ENCODE assay signal across 8 mouse cellular contexts in genomic region chr15:12490527-12490926, GRCm38 (mm10).
A peak's percentile ranks its signal among the peaks of the same experiment; 100 is the strongest.
DNase-seq lines count a peak whose midpoint lies in the region; ATAC-seq lines count a peak whose summit lies in the region.

No protein-coding gene starts in this region.

- peaks cover 21% of the 10 kb centered on the region for H3K4me1 ChIP-seq in embryonic facial prominence, embryonic 10.5 days
- peaks cover 18% of the 10 kb centered on the region for H3K4me1 ChIP-seq in heart, embryonic 16.5 days (ENCODE audit: control insufficient read depth, insufficient read depth, low read length)
- peaks cover 11% of the 10 kb centered on the region for H3K4me1 ChIP-seq in midbrain, embryonic 15.5 days

- ATAC-seq in heart, embryonic 16.5 days (replicated peaks; ENCODE audit: extremely low read depth, insufficient read depth, low FRiP score): peak; percentile 38; the same call in 1 of the 2 replicates
- 0 out of 2 replicates have a peak, but pooled peaks have one; percentile 30 for ATAC-seq in midbrain, embryonic 15.5 days (replicated peaks)

- H3K4me3 ChIP-seq in embryonic facial prominence, embryonic 10.5 days: no peak overlapping the region
- H3K4me3 ChIP-seq in heart, embryonic 16.5 days (ENCODE audit: low read length): no peak overlapping the region
- no peak overlapping the region for H3K4me3 ChIP-seq in midbrain, embryonic 15.5 days

- peak; percentile 36 for DNase-seq in embryo, embryonic 11 days
- DNase-seq in embryo, embryonic 10 days (ENCODE audit: low spot score): no peak
- DNase-seq in embryonic facial prominence, embryonic 10.5 days (ENCODE audit: low spot score): no peak
- DNase-seq in kidney, postnatal 36 days: peak; percentile 31 to 49
- no peak for DNase-seq in right cerebral cortex, postnatal 14 days
- DNase-seq in cerebellum, postnatal 4 days (ENCODE audit: low spot score in 2 of 2): no peak

- no peaks in the 10 kb centered on the region for H3K27me3 ChIP-seq in embryonic facial prominence, embryonic 10.5 days (replicated peaks; ENCODE audit: low read depth, poor library complexity, severe bottlenecking)
- no peaks in the 10 kb centered on the region for H3K27me3 ChIP-seq in heart, embryonic 16.5 days (ENCODE audit: control insufficient read depth, insufficient read depth, low read length)
- H3K27me3 ChIP-seq in midbrain, embryonic 15.5 days (replicated peaks): no peaks in the 10 kb centered on the region

- H3K9me3 ChIP-seq in embryonic facial prominence, embryonic 10.5 days: no peaks in the 10 kb centered on the region
- no peaks in the 10 kb centered on the region for H3K9me3 ChIP-seq in heart, embryonic 16.5 days (replicated peaks; ENCODE audit: control insufficient read depth, low read length)
- no peaks in the 10 kb centered on the region for H3K9me3 ChIP-seq in midbrain, embryonic 15.5 days

- H3K4me2 ChIP-seq in heart, embryonic 16.5 days (ENCODE audit: low read depth, low read length): peak overlapping the region; percentile 36; the same call in 1 of the 2 replicates
- H3K4me2 ChIP-seq in midbrain, embryonic 15.5 days: peak overlapping the region; percentile 7; the same call in 1 of the 2 replicates

- no peak overlapping the region; the same call in 1 of the 2 replicates for H3K9ac ChIP-seq in heart, embryonic 16.5 days (ENCODE audit: low read length)
- no peak overlapping the region for H3K9ac ChIP-seq in midbrain, embryonic 15.5 days

- peak overlapping the region; percentile 30; the same call in 1 of the 2 replicates for H3K27ac ChIP-seq in embryonic facial prominence, embryonic 10.5 days (replicated peaks)
- peak overlapping the region; percentile 61 for H3K27ac ChIP-seq in heart, embryonic 16.5 days (ENCODE audit: low read length)
- H3K27ac ChIP-seq in midbrain, embryonic 15.5 days: peak overlapping the region; percentile 31; the same call in 1 of the 2 replicates

- 12% methylated on average over 7 of the region's 7 CpGs for WGBS in embryonic facial prominence, embryonic 10.5 days
- 21% methylated on average over 7 of the region's 7 CpGs for WGBS in heart, embryonic 16.5 days
- 9% methylated on average over 7 of the region's 7 CpGs for WGBS in midbrain, embryonic 15.5 days

- H3K36me3 ChIP-seq in embryonic facial prominence, embryonic 10.5 days (replicated peaks): no peaks in the 10 kb centered on the region
- H3K36me3 ChIP-seq in heart, embryonic 16.5 days (ENCODE audit: control insufficient read depth, insufficient read depth): no peaks in the 10 kb centered on the region
- no peaks in the 10 kb centered on the region for H3K36me3 ChIP-seq in midbrain, embryonic 15.5 days (replicated peaks)

Comparison
In these comparisons a context has a peak if more than half of its experiments do, and no peak if none do; other contexts are left out.
1. DNase-seq: peak in embryo, embryonic 11 days (single experiment) and kidney, postnatal 36 days (2 of 2); none in embryo, embryonic 10 days (single experiment), embryonic facial prominence, embryonic 10.5 days (single experiment), right cerebral cortex, postnatal 14 days (single experiment) and cerebellum, postnatal 4 days (0 of 2).
2. Peak in every context shown above with its lines, with median percentiles within 50 percentile points of each other: H3K27ac ChIP-seq.